ENCODE assay signal across 9 mouse cellular contexts in genomic region chr15:82014745-82015391, GRCm38 (mm10). TPM values are rescaled to one million over a fixed set of nuclear protein-coding genes. Genes with fewer than 3 reads are reported as not detected.
DNase-seq lines count a peak whose midpoint lies in the region; ATAC-seq lines count a peak whose summit lies in the region.
"Had no signal": no experiment of that assay in that cellular context is flagged by ENCODE, and none has a peak within 500 bp of the region (broad histone marks: within the 10 kb centered on the region; RNA-seq: fewer than 3 reads in every experiment).

No protein-coding gene starts in this region.

- WGBS in kidney, embryonic 14.5 days: 19% methylated on average over 9 of the region's 9 CpGs
- WGBS in hindbrain, embryonic 12.5 days: 22% methylated on average over 9 of the region's 9 CpGs
- 20% methylated on average over 9 of the region's 9 CpGs for WGBS in midbrain, embryonic 14.5 days

- no peak overlapping the region for H3K27ac ChIP-seq in kidney, embryonic 14.5 days (ENCODE audit: low read depth, low read length)
- peak overlapping the region; percentile 84 for H3K27ac ChIP-seq in hindbrain, embryonic 12.5 days
- H3K27ac ChIP-seq in midbrain, embryonic 14.5 days (replicated peaks; ENCODE audit: low read depth, low read length): peak overlapping the region; percentile 72; the same call in 1 of the 2 replicates

- peak overlapping the region; percentile 87 for H3K4me2 ChIP-seq in kidney, embryonic 14.5 days (replicated peaks; ENCODE audit: low read depth, low read length)
- H3K4me2 ChIP-seq in hindbrain, embryonic 12.5 days (replicated peaks): peak overlapping the region; percentile 82
- peak overlapping the region; percentile 78 for H3K4me2 ChIP-seq in midbrain, embryonic 14.5 days (ENCODE audit: low read length)

- peak overlapping the region; percentile 97 for H3K4me3 ChIP-seq in kidney, embryonic 14.5 days (ENCODE audit: low read length)
- peak overlapping the region; percentile 89 for H3K4me3 ChIP-seq in hindbrain, embryonic 12.5 days
- H3K4me3 ChIP-seq in midbrain, embryonic 14.5 days (replicated peaks; ENCODE audit: low read depth, low read length): peak overlapping the region; percentile 67

- no peak for DNase-seq in kidney, postnatal 25 days
- DNase-seq in adipocyte (ENCODE audit: low spot score): peak; percentile 16
- DNase-seq in midbrain, embryonic 14.5 days: no peak
- no peak for DNase-seq in left cerebral cortex, postnatal 36 days (ENCODE audit: low spot score in 2 of 2)
- no peak for DNase-seq in cerebellum, postnatal 14 days
- no peak for DNase-seq in adrenal gland, adult 8-10 months

- peaks cover 10% of the 10 kb centered on the region; the same call in 1 of the 2 replicates for H3K4me1 ChIP-seq in kidney, embryonic 14.5 days (ENCODE audit: control insufficient read depth, insufficient read depth, low read length)
- H3K4me1 ChIP-seq in hindbrain, embryonic 12.5 days: peaks cover 20% of the 10 kb centered on the region
- peaks cover 17% of the 10 kb centered on the region for H3K4me1 ChIP-seq in midbrain, embryonic 14.5 days (ENCODE audit: control insufficient read depth, insufficient read depth, low read length)

- intact Hi-C loops in left cerebral cortex, postnatal 36 days (cut with DNase I): no loop called here

- no peaks in the 10 kb centered on the region for H3K9me3 ChIP-seq in kidney, embryonic 14.5 days (ENCODE audit: control insufficient read depth, low read length)
- H3K9me3 ChIP-seq in hindbrain, embryonic 12.5 days (replicated peaks): no peaks in the 10 kb centered on the region
- no peaks in the 10 kb centered on the region for H3K9me3 ChIP-seq in midbrain, embryonic 14.5 days (ENCODE audit: control insufficient read depth, low read length)

- H3K36me3 ChIP-seq in kidney, embryonic 14.5 days (ENCODE audit: control insufficient read depth, insufficient read depth, low read length): peaks cover 3% of the 10 kb centered on the region; the same call in 1 of the 2 replicates
- H3K36me3 ChIP-seq in hindbrain, embryonic 12.5 days: peaks cover 13% of the 10 kb centered on the region
- H3K36me3 ChIP-seq in midbrain, embryonic 14.5 days (ENCODE audit: control insufficient read depth, insufficient read depth, low read length): peaks cover 10% of the 10 kb centered on the region; the same call in 1 of the 2 replicates

- H3K9ac ChIP-seq in kidney, embryonic 14.5 days (ENCODE audit: low read depth, low read length): peak overlapping the region; percentile 85
- peak overlapping the region; percentile 95 for H3K9ac ChIP-seq in hindbrain, embryonic 12.5 days
- peak overlapping the region; percentile 66 for H3K9ac ChIP-seq in midbrain, embryonic 14.5 days (replicated peaks; ENCODE audit: low read length)

- no peak for ATAC-seq in kidney, embryonic 14.5 days (ENCODE audit: low FRiP score, low TSS enrichment)
- no peak for ATAC-seq in hindbrain, embryonic 12.5 days (ENCODE audit: low FRiP score)
- ATAC-seq in midbrain, embryonic 14.5 days (ENCODE audit: low FRiP score, low TSS enrichment): no peak

- no peaks in the 10 kb centered on the region for H3K27me3 ChIP-seq in kidney, embryonic 14.5 days (ENCODE audit: control insufficient read depth, insufficient read depth, low read length)
- H3K27me3 ChIP-seq in hindbrain, embryonic 12.5 days: no peaks in the 10 kb centered on the region
- no peaks in the 10 kb centered on the region for H3K27me3 ChIP-seq in midbrain, embryonic 14.5 days (ENCODE audit: control insufficient read depth, insufficient read depth, low read length)

RNA-seq across cellular contexts. Expression of gene Desi1, which starts 18.8 kb away (rescaled TPM):
- 18.9 and 33.0 TPM in 2 replicates for polyA plus RNA-seq in kidney, embryonic 14.5 days (2014; fragmentation: Nextera tagmentation; extraction: Ambion mirVana)
- 41.4 and 42.3 TPM in 2 replicates for polyA plus RNA-seq in hindbrain, embryonic 12.5 days (2016; fragmentation: Nextera tagmentation; extraction: Ambion mirVana)
- 39.7 and 51.0 TPM in 2 replicates for polyA plus RNA-seq in midbrain, embryonic 14.5 days (2014; fragmentation: Nextera tagmentation; extraction: Ambion mirVana)
- 100 to 1,000 TPM; 103 to 118 TPM for total RNA-seq in left cerebral cortex, postnatal 36 days (2021)
- total RNA-seq in adrenal gland, adult 8-10 months (2022): 100 to 1,000 TPM in 2 of 4 experiments, 10 to 100 TPM in 2; 50.8 to 137 (median 93.4) TPM

RNA-seq across cellular contexts. Expression of gene Xrcc6, which starts 27.2 kb away (rescaled TPM):
- polyA plus RNA-seq in kidney, embryonic 14.5 days (2014; fragmentation: Nextera tagmentation; extraction: Ambion mirVana): 71.9 and 87.6 TPM in 2 replicates
- polyA plus RNA-seq in hindbrain, embryonic 12.5 days (2016; fragmentation: Nextera tagmentation; extraction: Ambion mirVana): 58.4 and 62.3 TPM in 2 replicates
- polyA plus RNA-seq in midbrain, embryonic 14.5 days (2014; fragmentation: Nextera tagmentation; extraction: Ambion mirVana): 28.3 and 36.9 TPM in 2 replicates
- 10 to 100 TPM; 19.1 to 33.7 TPM for total RNA-seq in left cerebral cortex, postnatal 36 days (2021)
- total RNA-seq in adrenal gland, adult 8-10 months (2022): 10 to 100 TPM; 64.2 to 93.2 (median 75.4) TPM

RNA-seq across cellular contexts. Expression of gene Snu13, which starts 32.5 kb away (rescaled TPM):
- 342 and 399 TPM in 2 replicates for polyA plus RNA-seq in kidney, embryonic 14.5 days (2014; fragmentation: Nextera tagmentation; extraction: Ambion mirVana)
- 169 and 192 TPM in 2 replicates for polyA plus RNA-seq in hindbrain, embryonic 12.5 days (2016; fragmentation: Nextera tagmentation; extraction: Ambion mirVana)
- polyA plus RNA-seq in midbrain, embryonic 14.5 days (2014; fragmentation: Nextera tagmentation; extraction: Ambion mirVana): 243 and 254 TPM in 2 replicates
- 100 to 1,000 TPM; 102 to 107 TPM for total RNA-seq in left cerebral cortex, postnatal 36 days (2021)
- 10 to 100 TPM; 77.0 to 94.9 (median 88.2) TPM for total RNA-seq in adrenal gland, adult 8-10 months (2022)

RNA-seq across cellular contexts. Expression of gene 1700029P11Rik, which starts 34.5 kb away (rescaled TPM):
- not detected in 2 replicates for polyA plus RNA-seq in kidney, embryonic 14.5 days (2014; fragmentation: Nextera tagmentation; extraction: Ambion mirVana)
- polyA plus RNA-seq in hindbrain, embryonic 12.5 days (2016; fragmentation: Nextera tagmentation; extraction: Ambion mirVana): not detected in 2 replicates
- polyA plus RNA-seq in midbrain, embryonic 14.5 days (2014; fragmentation: Nextera tagmentation; extraction: Ambion mirVana): not detected in 2 replicates
- not detected for total RNA-seq in left cerebral cortex, postnatal 36 days (2021)
- not detected for total RNA-seq in adrenal gland, adult 8-10 months (2022)
- total RNA-seq: megakaryocyte-erythroid progenitor cell, adult 5-6 weeks had no signal

RNA-seq across cellular contexts. Expression of gene 4930407I10Rik, which starts 44.1 kb away (rescaled TPM):
- polyA plus RNA-seq in kidney, embryonic 14.5 days (2014; fragmentation: Nextera tagmentation; extraction: Ambion mirVana): not detected in 2 replicates
- not detected in 2 replicates for polyA plus RNA-seq in hindbrain, embryonic 12.5 days (2016; fragmentation: Nextera tagmentation; extraction: Ambion mirVana)
- polyA plus RNA-seq in midbrain, embryonic 14.5 days (2014; fragmentation: Nextera tagmentation; extraction: Ambion mirVana): 0.04 TPM in 1 of 2 replicates, not detected in the other
- total RNA-seq in left cerebral cortex, postnatal 36 days (2021): not detected
- total RNA-seq in adrenal gland, adult 8-10 months (2022): not detected
- total RNA-seq: megakaryocyte-erythroid progenitor cell, adult 5-6 weeks had no signal
